Mouse (Mus musculus) megakaryocyte, embryonic 14.5 days (primary cell): ENCODE measurements around the gene Dyrk1a.

Experiments used
- FLI1 ChIP-seq: IDR thresholded peaks from 2 replicates; pipeline ENCODE4 v1.6.1; 2012; ENCODE audit warnings: low read length, inconsistent platforms, mixed read lengths
- GATA1 ChIP-seq: IDR thresholded peaks from 3 replicates; pipeline ENCODE4 v1.6.1; 2012; ENCODE audit warnings: mixed read lengths, low read length, inconsistent platforms, borderline replicate concordance

GRCm38 (mm10) chr16:94719488-94719887, 149.7 kb downstream of the Dyrk1a start:
- TF ChIP-seq FLI1, result no peak
- no peak for TF ChIP-seq GATA1
